Mouse (Mus musculus) liver, adult 2 months (tissue): ENCODE results near the gene Cps1. TPM values are rescaled to one million over a fixed set of nuclear protein-coding genes. Genes with fewer than 3 reads are reported as not detected.

Source experiments
- DNase-seq: peaks from one replicate; pipeline ENCODE4 v3.0.0-alpha.2; 2011; ENCODE audit warnings: low read depth, low spot score; ENCODE audit errors: extremely low read depth
- H3K27ac ChIP-seq: fragments of 200-500 bp; replicated peaks from 2 replicates; pipeline ENCODE4 v1.5.1; 2012; ENCODE audit warnings: low read depth, mild to moderate bottlenecking, control low read depth, inconsistent platforms, low read length; ENCODE audit not compliant: insufficient read depth
- H3K27me3 ChIP-seq: fragments of 200-500 bp; 2 replicates; pipeline ENCODE4 v1.6.1; 2012; ENCODE audit warnings: mild to moderate bottlenecking, moderate library complexity, low read length, inconsistent platforms; ENCODE audit not compliant: control insufficient read depth, insufficient read depth
- H3K36me3 ChIP-seq: fragments of 200-500 bp; 2 replicates; pipeline ENCODE4 v1.6.1; 2012; ENCODE audit warnings: low read length, inconsistent platforms; ENCODE audit not compliant: control insufficient read depth, insufficient read depth
- H3K4me1 ChIP-seq: fragments of 200-500 bp; 2 replicates; pipeline ENCODE4 v1.6.1; 2011; ENCODE audit warnings: low read length; ENCODE audit not compliant: control insufficient read depth, insufficient read depth
- H3K4me3 ChIP-seq: fragments of 200-500 bp; 2 replicates; pipeline ENCODE4 v1.5.1; 2011; ENCODE audit warnings: low read depth, mild to moderate bottlenecking, control low read depth, low read length, moderate library complexity; ENCODE audit not compliant: insufficient read depth
- H3K79me2 ChIP-seq: fragments of 200-500 bp; 2 replicates; pipeline ENCODE4 v1.6.1; 2012; ENCODE audit warnings: inconsistent platforms, mild to moderate bottlenecking, low read length, moderate library complexity; ENCODE audit not compliant: control insufficient read depth, insufficient read depth
- H3K9ac ChIP-seq: fragments of 200-500 bp; 2 replicates; pipeline ENCODE4 v1.6.1; 2012; ENCODE audit warnings: low read depth, mild to moderate bottlenecking, control low read depth, inconsistent platforms, low read length
- CTCF ChIP-seq: fragments of 200-500 bp; IDR thresholded peaks from 2 replicates; pipeline ENCODE4 v1.5.1; 2011; ENCODE audit warnings: low read depth, low read length, control low read depth
- POLR2A ChIP-seq: fragments of 200-500 bp; IDR thresholded peaks from 2 replicates; pipeline ENCODE4 v1.6.1; 2011; ENCODE audit warnings: low read length, control low read depth; ENCODE audit not compliant: insufficient read depth; ENCODE audit errors: extremely low read depth
- WGBS: fragments of 180-500 bp; shearing (Covaris S2); methylation state at CpG from one replicate; pipeline ENCODE4 v1.1.7; 2018; 5-methylcytosine and 5-hydroxymethylcytosine counted together
- polyA plus RNA-seq: library from polyadenylated mRNA; depleted of rRNA; stranded (reverse); fragments of >200 nt; gene quantifications from 2 replicates; pipeline ENCODE4 v1.2.3, GENCODE M21; 2012
- total RNA-seq: library from RNA; depleted of rRNA; stranded (reverse); fragments of >200 nt; gene quantifications from 2 replicates; pipeline ENCODE4 v1.2.3, GENCODE M21; 2014

Cps1 gene
- total and polyA plus RNA-seq, 2 experiments: 745 to 3,653 TPM

- Histone ChIP-seq H3K4me1 (no peaks in the 10 kb centered on the region), H3K36me3 (peaks cover 7% of the 10 kb centered on the region), H3K79me2 (no peaks in the 10 kb centered on the region), H3K27me3 (no peaks in the 10 kb centered on the region), H3K27ac (no peak overlapping the region), H3K9ac (no peak overlapping the region), H3K4me3 (no peak overlapping the region)
- 64% methylated on average over 7 of the region's 7 CpGs for WGBS
- peak; percentile 31 for DNase-seq
- TF ChIP-seq CTCF: no peak
- TF ChIP-seq POLR2A: no peak
Observed at GRCm38 (mm10) chr1:67235468-67236217, 112.8 kb downstream of the Cps1 start.

GRCm38 (mm10) chr1:67238446-67238845 is 115.6 kb downstream of the Cps1 start:
- H3K27me3 ChIP-seq: no peaks in the 10 kb centered on the region
- H3K4me1 ChIP-seq: no peaks in the 10 kb centered on the region
- no peak overlapping the region for H3K9ac ChIP-seq
- WGBS: 83% methylated on average over 1 of the region's 1 CpGs
- no peak overlapping the region for H3K4me3 ChIP-seq
- H3K79me2 ChIP-seq: no peaks in the 10 kb centered on the region
- no peak overlapping the region for H3K27ac ChIP-seq
- no peaks in the 10 kb centered on the region for H3K36me3 ChIP-seq
- TF ChIP-seq POLR2A (no peak), CTCF (no peak)
- peak; percentile 4 for DNase-seq

- no peaks in the 10 kb centered on the region for H3K4me1 ChIP-seq
- TF ChIP-seq POLR2A (no peak), CTCF (no peak)
- no peaks in the 10 kb centered on the region for H3K27me3 ChIP-seq
- no peaks in the 10 kb centered on the region for H3K36me3 ChIP-seq
- 63% methylated on average over 1 of the region's 1 CpGs for WGBS
- H3K9ac ChIP-seq: no peak overlapping the region
- no peak overlapping the region for H3K27ac ChIP-seq
- H3K79me2 ChIP-seq: no peaks in the 10 kb centered on the region
- DNase-seq: peak; percentile 18
- H3K4me3 ChIP-seq: no peak overlapping the region
Observed at GRCm38 (mm10) chr1:67238941-67239340, 116.1 kb downstream of the Cps1 start.

GRCm38 (mm10) chr1:67265222-67265621 is 142.4 kb downstream of the Cps1 start:
- no peak overlapping the region for H3K4me3 ChIP-seq
- no peak for TF ChIP-seq POLR2A
- TF ChIP-seq CTCF: no peak
- H3K9ac ChIP-seq: no peak overlapping the region
- no peak overlapping the region for H3K27ac ChIP-seq
- no peaks in the 10 kb centered on the region for H3K79me2 ChIP-seq
- H3K27me3 ChIP-seq: no peaks in the 10 kb centered on the region
- peaks cover 2% of the 10 kb centered on the region; the same call in 1 of the 2 replicates for H3K4me1 ChIP-seq
- H3K36me3 ChIP-seq: no peaks in the 10 kb centered on the region
- WGBS: 83% methylated on average over 1 of the region's 1 CpGs
- DNase-seq: no peak

- no peak for TF ChIP-seq CTCF
- no peak for TF ChIP-seq POLR2A
- Histone ChIP-seq H3K27me3 (no peaks in the 10 kb centered on the region), H3K4me3 (no peak overlapping the region), H3K4me1 (peaks cover 5% of the 10 kb centered on the region; the same call in 1 of the 2 replicates), H3K36me3 (no peaks in the 10 kb centered on the region), H3K27ac (no peak overlapping the region), H3K79me2 (no peaks in the 10 kb centered on the region), H3K9ac (no peak overlapping the region)
- DNase-seq: peak; percentile 72
Observed at GRCm38 (mm10) chr1:67267972-67268371, 145.1 kb downstream of the Cps1 start.

GRCm38 (mm10) chr1:67268450-67268849 is 145.6 kb downstream of the Cps1 start:
- Histone ChIP-seq H3K4me3 (no peak overlapping the region), H3K9ac (no peak overlapping the region), H3K27ac (no peak overlapping the region), H3K4me1 (peaks cover 5% of the 10 kb centered on the region; the same call in 1 of the 2 replicates), H3K27me3 (no peaks in the 10 kb centered on the region), H3K36me3 (no peaks in the 10 kb centered on the region), H3K79me2 (no peaks in the 10 kb centered on the region)
- no peak for DNase-seq
- no peak for TF ChIP-seq POLR2A
- no peak for TF ChIP-seq CTCF
